Mouse (Mus musculus) erythroblast, embryonic 14.5 days (primary cell): ENCODE data around the gene Kctd17.

Experiments
- GATA1 ChIP-seq: IDR thresholded peaks from 2 replicates; pipeline ENCODE4 v1.6.1; 2012; ENCODE audit warnings: low read length, inconsistent platforms, mixed read lengths
- TAL1 ChIP-seq: IDR thresholded peaks from 3 replicates; pipeline ENCODE4 v1.6.1; 2012; ENCODE audit warnings: low read length, inconsistent platforms, mixed read lengths

DNA sequence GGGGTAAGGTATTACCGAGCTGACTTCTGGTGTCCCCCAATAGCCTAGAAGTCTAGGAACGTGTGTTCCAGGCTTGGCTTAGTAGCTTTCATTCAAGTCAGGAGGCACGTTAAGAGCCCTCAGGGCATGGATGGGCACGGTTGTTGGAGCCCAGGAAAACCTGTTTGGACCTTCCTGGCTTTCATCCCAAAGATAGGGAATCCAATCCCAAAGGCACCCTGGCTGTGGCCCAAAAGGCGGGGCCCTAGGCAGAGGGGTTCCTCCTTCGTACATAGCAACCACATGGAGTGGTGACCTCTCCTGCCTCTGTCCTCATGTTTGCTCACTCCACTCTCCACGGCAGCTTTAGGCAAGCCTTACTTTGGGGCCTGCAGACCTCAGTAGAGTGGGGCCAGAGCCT, 25.9 kb upstream of the Kctd17 start:
- TF ChIP-seq GATA1, result no peak
- no peak for TF ChIP-seq TAL1
